Mouse (Mus musculus): ENCODE data around the gene Kcnj15. TPM values are rescaled to one million over a fixed set of nuclear protein-coding genes. Genes with fewer than 3 reads are reported as not detected.

Gene Kcnj15
- total RNA-seq, 2 experiments from 2014 or later = 0.11 TPM; not detected in 1

GRCm38 (mm10) chr16:95342030-95342429 lies 84.7 kb downstream of the Kcnj15 start:
- intact Hi-C loops (cut with DNase I) = loop anchor here (10.0 kb wide), 2 partner anchors 233 to 557 kb away; no protein-coding TSS in a partner anchor
- Histone ChIP-seq H3K27ac (0 out of 2 replicates have a peak overlapping the region, but pooled peaks have one; percentile 31), H3K4me3 (no peak overlapping the region)
- no peak for DNase-seq
- TF ChIP-seq CTCF (IDR thresholded peaks at IDR 0.05) = no peak

GRCm38 (mm10) chr16:95344961-95345360 lies 87.6 kb downstream of the Kcnj15 start:
- TF ChIP-seq CTCF (IDR thresholded peaks at IDR 0.05) = no peak
- Histone ChIP-seq H3K27ac (no peak overlapping the region), H3K4me3 (no peak overlapping the region)
- intact Hi-C loops (cut with DNase I) = loop anchor here (1.0 to 10.0 kb wide), 3 partner anchors 149 to 560 kb away; no protein-coding TSS in a partner anchor
- no peak for DNase-seq

GRCm38 (mm10) chr16:95345882-95346281 lies 88.5 kb downstream of the Kcnj15 start:
- intact Hi-C loops (cut with DNase I) = loop anchor here (1.0 to 10.0 kb wide), 3 partner anchors 150 to 561 kb away; no protein-coding TSS in a partner anchor
- peak; percentile 74 for DNase-seq
- TF ChIP-seq CTCF (IDR thresholded peaks at IDR 0.05) = peak; percentile 77
- no peak overlapping the region for H3K4me3 ChIP-seq
- H3K27ac ChIP-seq = 0 out of 2 replicates have a peak overlapping the region, but pooled peaks have one; percentile 8

GRCm38 (mm10) chr16:95347202-95347601 lies 89.8 kb downstream of the Kcnj15 start:
- Histone ChIP-seq H3K4me3 (no peak overlapping the region), H3K27ac (0 out of 2 replicates have a peak overlapping the region, but pooled peaks have one; percentile 35)
- intact Hi-C loops (cut with DNase I) = loop anchor here (10.0 kb wide), 2 partner anchors 228 to 562 kb away; no protein-coding TSS in a partner anchor
- TF ChIP-seq CTCF (IDR thresholded peaks at IDR 0.05) = no peak
- no peak for DNase-seq

- Histone ChIP-seq H3K4me3 (no peak overlapping the region), H3K27ac (no peak overlapping the region)
- no peak for TF ChIP-seq CTCF (IDR thresholded peaks at IDR 0.05)
- intact Hi-C loops (cut with DNase I) = loop anchor here (10.0 kb wide), 2 partner anchors 226 to 564 kb away; no protein-coding TSS in a partner anchor
- DNase-seq = no peak
Measured at GRCm38 (mm10) chr16:95348555-95348954, 91.2 kb downstream of the Kcnj15 start.

- intact Hi-C loops (cut with DNase I) = loop anchor here (10.0 kb wide), 2 partner anchors 225 to 565 kb away; no protein-coding TSS in a partner anchor
- DNase-seq = no peak
- no peak for TF ChIP-seq CTCF (IDR thresholded peaks at IDR 0.05)
- Histone ChIP-seq H3K27ac (no peak overlapping the region), H3K4me3 (no peak overlapping the region)
Measured at GRCm38 (mm10) chr16:95349344-95349743, 92.0 kb downstream of the Kcnj15 start.

GRCm38 (mm10) chr16:95349745-95350144 lies 92.4 kb downstream of the Kcnj15 start:
- TF ChIP-seq CTCF (IDR thresholded peaks at IDR 0.05) = no peak
- intact Hi-C loops (cut with DNase I) = loop anchor here (5.0 to 10.0 kb wide), 3 partner anchors 118 to 565 kb away; no protein-coding TSS in a partner anchor
- Histone ChIP-seq H3K4me3 (no peak overlapping the region), H3K27ac (no peak overlapping the region)
- no peak for DNase-seq

Data from gastrocnemius, adult 2 months (tissue).